Mouse (Mus musculus) megakaryocyte, embryonic 14.5 days (primary cell): ENCODE measurements around the gene Kif5a.

Source experiments
- FLI1 ChIP-seq: IDR thresholded peaks from 2 replicates; pipeline ENCODE4 v1.6.1; 2012; ENCODE audit warnings: low read length, inconsistent platforms, mixed read lengths
- GATA1 ChIP-seq: IDR thresholded peaks from 3 replicates; pipeline ENCODE4 v1.6.1; 2012; ENCODE audit warnings: mixed read lengths, low read length, inconsistent platforms, borderline replicate concordance

DNA sequence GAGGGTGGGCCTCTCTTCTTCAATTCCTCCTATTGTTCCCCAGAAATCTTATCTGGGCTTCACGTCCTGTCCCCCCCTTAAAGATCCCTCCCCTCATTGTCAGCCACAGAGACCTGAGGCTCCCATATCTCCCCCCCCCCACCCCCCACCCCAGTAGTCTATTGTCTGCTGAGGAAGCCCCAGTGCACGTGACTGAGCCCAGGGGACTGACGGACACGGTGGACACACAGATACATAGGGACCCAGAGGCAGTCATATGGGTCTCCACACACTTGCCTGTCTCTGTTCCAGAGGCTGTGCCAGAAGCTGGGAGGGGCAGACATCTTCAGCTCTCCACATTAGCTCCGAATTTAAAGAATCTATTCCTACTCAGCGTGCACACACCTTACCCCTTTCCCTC is 81.6 kb downstream of the Kif5a start:
- TF ChIP-seq GATA1 (no peak), FLI1 (no peak)
